Mouse (Mus musculus): ENCODE data around the gene Chga. TPM values are rescaled to one million over a fixed set of nuclear protein-coding genes. Genes with fewer than 3 reads are reported as not detected.

Chga gene
- polyA plus RNA-seq, 1 experiment = 8.5 TPM

GRCm38 (mm10) chr12:102598535-102598934 lies 43.8 kb downstream of the Chga start:
- no peaks in the 10 kb centered on the region for H3K36me3 ChIP-seq (ENCODE audit: control insufficient read depth, insufficient read depth, low read length)
- TF ChIP-seq POLR2A (IDR thresholded peaks at IDR 0.05; ENCODE audit: control insufficient read depth, low read depth, low read length) = no peak
- peak; percentile 48; the same call in 1 of the 2 replicates for TF ChIP-seq CTCF (IDR thresholded peaks at IDR 0.05; ENCODE audit: control insufficient read depth, insufficient read depth, insufficient replicate concordance, low read depth, low read length)
- no peak overlapping the region for H3K4me3 ChIP-seq (ENCODE audit: control insufficient read depth, low read depth, low read length)
- no peak overlapping the region for H3K27ac ChIP-seq (ENCODE audit: control insufficient read depth, insufficient read depth, low read depth, low read length)
- H3K4me1 ChIP-seq (ENCODE audit: control insufficient read depth, insufficient read depth, low read length) = no peaks in the 10 kb centered on the region
- H3K27me3 ChIP-seq (ENCODE audit: control insufficient read depth, insufficient read depth, low read length) = no peaks in the 10 kb centered on the region

GRCm38 (mm10) chr12:102599801-102600200 lies 45.0 kb downstream of the Chga start:
- Histone ChIP-seq H3K36me3 (ENCODE audit: control insufficient read depth, insufficient read depth, low read length) (no peaks in the 10 kb centered on the region), H3K27me3 (ENCODE audit: control insufficient read depth, insufficient read depth, low read length) (no peaks in the 10 kb centered on the region), H3K4me1 (ENCODE audit: control insufficient read depth, insufficient read depth, low read length) (no peaks in the 10 kb centered on the region), H3K4me3 (ENCODE audit: control insufficient read depth, low read depth, low read length) (no peak overlapping the region), H3K27ac (ENCODE audit: control insufficient read depth, insufficient read depth, low read depth, low read length) (no peak overlapping the region)
- TF ChIP-seq POLR2A (IDR thresholded peaks at IDR 0.05; ENCODE audit: control insufficient read depth, low read depth, low read length) (no peak), CTCF (IDR thresholded peaks at IDR 0.05; ENCODE audit: control insufficient read depth, insufficient read depth, insufficient replicate concordance, low read depth, low read length) (no peak)

- H3K4me1 ChIP-seq (ENCODE audit: control insufficient read depth, insufficient read depth, low read length) = no peaks in the 10 kb centered on the region
- H3K36me3 ChIP-seq (ENCODE audit: control insufficient read depth, insufficient read depth, low read length) = no peaks in the 10 kb centered on the region
These were observed 45.6 kb downstream of the Chga start for GRCm38 (mm10) chr12:102600345-102600744.

GRCm38 (mm10) chr12:102601847-102602246 lies 47.1 kb downstream of the Chga start:
- Histone ChIP-seq H3K27ac (ENCODE audit: control insufficient read depth, insufficient read depth, low read depth, low read length) (no peak overlapping the region), H3K36me3 (ENCODE audit: control insufficient read depth, insufficient read depth, low read length) (no peaks in the 10 kb centered on the region), H3K4me3 (ENCODE audit: control insufficient read depth, low read depth, low read length) (no peak overlapping the region), H3K4me1 (ENCODE audit: control insufficient read depth, insufficient read depth, low read length) (no peaks in the 10 kb centered on the region), H3K27me3 (ENCODE audit: control insufficient read depth, insufficient read depth, low read length) (no peaks in the 10 kb centered on the region)
- no peak for TF ChIP-seq POLR2A (IDR thresholded peaks at IDR 0.05; ENCODE audit: control insufficient read depth, low read depth, low read length)
- no peak for TF ChIP-seq CTCF (IDR thresholded peaks at IDR 0.05; ENCODE audit: control insufficient read depth, insufficient read depth, insufficient replicate concordance, low read depth, low read length)

More at GRCm38 (mm10) chr12:102600345-102600744, 45.6 kb downstream of the Chga start:
- Histone ChIP-seq H3K27ac (ENCODE audit: control insufficient read depth, insufficient read depth, low read depth, low read length) (no peak overlapping the region), H3K4me3 (ENCODE audit: control insufficient read depth, low read depth, low read length) (no peak overlapping the region), H3K27me3 (ENCODE audit: control insufficient read depth, insufficient read depth, low read length) (no peaks in the 10 kb centered on the region)
- no peak for TF ChIP-seq POLR2A (IDR thresholded peaks at IDR 0.05; ENCODE audit: control insufficient read depth, low read depth, low read length)
- no peak for TF ChIP-seq CTCF (IDR thresholded peaks at IDR 0.05; ENCODE audit: control insufficient read depth, insufficient read depth, insufficient replicate concordance, low read depth, low read length)

- H3K27ac ChIP-seq (ENCODE audit: control insufficient read depth, insufficient read depth, low read depth, low read length) = no peak overlapping the region
- H3K4me3 ChIP-seq (ENCODE audit: control insufficient read depth, low read depth, low read length) = no peak overlapping the region
- no peaks in the 10 kb centered on the region for H3K4me1 ChIP-seq (ENCODE audit: control insufficient read depth, insufficient read depth, low read length)
- TF ChIP-seq CTCF (IDR thresholded peaks at IDR 0.05; ENCODE audit: control insufficient read depth, insufficient read depth, insufficient replicate concordance, low read depth, low read length) (no peak), POLR2A (IDR thresholded peaks at IDR 0.05; ENCODE audit: control insufficient read depth, low read depth, low read length) (no peak)
- H3K36me3 ChIP-seq (ENCODE audit: control insufficient read depth, insufficient read depth, low read length) = no peaks in the 10 kb centered on the region
- H3K27me3 ChIP-seq (ENCODE audit: control insufficient read depth, insufficient read depth, low read length) = no peaks in the 10 kb centered on the region
These were observed 47.7 kb downstream of the Chga start for GRCm38 (mm10) chr12:102602255-102603041.

- Histone ChIP-seq H3K27me3 (ENCODE audit: control insufficient read depth, insufficient read depth, low read length) (no peaks in the 10 kb centered on the region), H3K36me3 (ENCODE audit: control insufficient read depth, insufficient read depth, low read length) (no peaks in the 10 kb centered on the region), H3K27ac (ENCODE audit: control insufficient read depth, insufficient read depth, low read depth, low read length) (no peak overlapping the region), H3K4me3 (ENCODE audit: control insufficient read depth, low read depth, low read length) (no peak overlapping the region), H3K4me1 (ENCODE audit: control insufficient read depth, insufficient read depth, low read length) (no peaks in the 10 kb centered on the region; the same call in 1 of the 2 replicates)
- TF ChIP-seq POLR2A (IDR thresholded peaks at IDR 0.05; ENCODE audit: control insufficient read depth, low read depth, low read length) (no peak), CTCF (IDR thresholded peaks at IDR 0.05; ENCODE audit: control insufficient read depth, insufficient read depth, insufficient replicate concordance, low read depth, low read length) (no peak)
These were observed 50.8 kb downstream of the Chga start for GRCm38 (mm10) chr12:102605607-102606006.

- no peak overlapping the region for H3K4me3 ChIP-seq (ENCODE audit: control insufficient read depth, low read depth, low read length)
These were observed 52.3 kb downstream of the Chga start for GRCm38 (mm10) chr12:102607066-102607465.

More at GRCm38 (mm10) chr12:102607066-102607465, 52.3 kb downstream of the Chga start:
- no peaks in the 10 kb centered on the region for H3K27me3 ChIP-seq (ENCODE audit: control insufficient read depth, insufficient read depth, low read length)
- no peak overlapping the region for H3K27ac ChIP-seq (ENCODE audit: control insufficient read depth, insufficient read depth, low read depth, low read length)
- TF ChIP-seq CTCF (IDR thresholded peaks at IDR 0.05; ENCODE audit: control insufficient read depth, insufficient read depth, insufficient replicate concordance, low read depth, low read length) (no peak), POLR2A (IDR thresholded peaks at IDR 0.05; ENCODE audit: control insufficient read depth, low read depth, low read length) (no peak)
- no peaks in the 10 kb centered on the region; the same call in 1 of the 2 replicates for H3K4me1 ChIP-seq (ENCODE audit: control insufficient read depth, insufficient read depth, low read length)
- no peaks in the 10 kb centered on the region for H3K36me3 ChIP-seq (ENCODE audit: control insufficient read depth, insufficient read depth, low read length)
